Mouse (Mus musculus) liver, embryonic 13.5 days (tissue): Measurements from ENCODE around the gene Gpm6a. TPM values are rescaled to one million over a fixed set of nuclear protein-coding genes. Genes with fewer than 3 reads are reported as not detected.
"Not testable (repeated sequence)": the region's sequence is repeated elsewhere in the genome, so short reads cannot be mapped to it uniquely, and the experiment has no call there.

Experiments
- ATAC-seq: fragments of 200-750 bp; cut with Nextera tagmentation; 2 replicates; pipeline ENCODE4 v1.8.0; 2017; ENCODE audit warnings: low read depth, mild to moderate bottlenecking, moderate number of reproducible peaks, moderate library complexity
- DNase-seq: peaks from one replicate; pipeline ENCODE4 v3.0.0; 2022
- H3K27ac ChIP-seq: fragments of 300-500 bp; sonication (generic); 2 replicates; pipeline ENCODE4 v1.5.1; 2015; ENCODE audit warnings: moderate library complexity, mild to moderate bottlenecking, inconsistent platforms
- H3K27me3 ChIP-seq: fragments of 300-500 bp; sonication (generic); 2 replicates; pipeline ENCODE4 v1.6.1; 2015; ENCODE audit warnings: mild to moderate bottlenecking, inconsistent platforms
- H3K36me3 ChIP-seq: fragments of 300-500 bp; sonication (generic); 2 replicates; pipeline ENCODE4 v1.6.1; 2015; ENCODE audit warnings: mild to moderate bottlenecking, inconsistent platforms
- H3K4me1 ChIP-seq: fragments of 300-500 bp; sonication (generic); replicated peaks from 2 replicates; pipeline ENCODE4 v1.6.1; 2015; ENCODE audit warnings: inconsistent platforms
- H3K4me2 ChIP-seq: fragments of 300-500 bp; sonication (generic); 2 replicates; pipeline ENCODE4 v1.6.1; 2015; ENCODE audit warnings: inconsistent platforms, mild to moderate bottlenecking, moderate library complexity
- H3K4me3 ChIP-seq: fragments of 300-500 bp; sonication (generic); replicated peaks from 2 replicates; pipeline ENCODE4 v1.5.1; 2015; ENCODE audit warnings: mild to moderate bottlenecking, inconsistent platforms
- H3K9ac ChIP-seq: fragments of 300-500 bp; sonication (generic); 2 replicates; pipeline ENCODE4 v1.6.1; 2015; ENCODE audit warnings: mild to moderate bottlenecking, inconsistent platforms
- H3K9me3 ChIP-seq: fragments of 300-500 bp; sonication (generic); replicated peaks from 2 replicates; pipeline ENCODE4 v1.6.1; 2016; ENCODE audit warnings: inconsistent platforms
- WGBS: fragments of 180-500 bp; shearing (Covaris S2); methylation state at CpG from one replicate; pipeline ENCODE4 v1.1.7; 2015; ENCODE audit not compliant: insufficient replicate concordance; 5-methylcytosine and 5-hydroxymethylcytosine counted together
- polyA plus RNA-seq: library from polyadenylated mRNA; unstranded; fragments of >200 nt; fragmentation: Nextera tagmentation; extraction: Ambion mirVana; gene quantifications from 2 replicates; pipeline ENCODE4 v1.2.1, GENCODE M21; 2015

Gene Gpm6a
- polyA plus RNA-seq, 1 experiment from 2014 or later: 2.9 TPM

DNA sequence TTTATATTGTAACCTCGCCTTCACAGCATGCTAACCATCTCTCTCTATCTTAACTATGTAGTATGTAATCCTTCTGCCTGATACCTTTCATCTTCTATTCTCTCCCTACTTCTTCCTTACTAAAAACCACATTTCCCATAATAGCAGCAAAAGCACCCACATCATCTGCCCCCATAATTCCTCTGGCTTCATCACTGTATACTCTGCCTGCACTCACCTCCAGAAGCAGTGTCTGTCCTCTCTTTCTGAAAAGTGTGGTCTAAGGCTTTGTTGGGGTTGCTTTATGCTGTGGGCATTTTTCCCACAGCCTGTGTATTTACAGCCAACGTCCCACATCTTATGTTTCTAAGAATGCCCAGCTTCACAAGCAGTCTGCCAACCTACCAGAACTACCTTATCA is 57.6 kb downstream of the Gpm6a start:
- ATAC-seq: no peak
- Histone ChIP-seq H3K27me3 (no peaks in the 10 kb centered on the region), H3K9ac (no peak overlapping the region), H3K36me3 (no peaks in the 10 kb centered on the region), H3K4me3 (no peak overlapping the region), H3K4me2 (no peak overlapping the region), H3K4me1 (no peaks in the 10 kb centered on the region), H3K27ac (no peak overlapping the region), H3K9me3 (no peaks in the 10 kb centered on the region)
- DNase-seq: no peak
- WGBS: 35% methylated on average over 2 of the region's 2 CpGs

GRCm38 (mm10) chr8:55017071-55017470 is 62.4 kb downstream of the Gpm6a start:
- H3K4me2 ChIP-seq: no peak overlapping the region
- WGBS: 53% methylated on average over 1 of the region's 1 CpGs

GRCm38 (mm10) chr8:55025851-55026660 is 71.4 kb downstream of the Gpm6a start:
- Histone ChIP-seq H3K4me1 (no peaks in the 10 kb centered on the region), H3K36me3 (no peaks in the 10 kb centered on the region), H3K27ac (no peak overlapping the region), H3K4me3 (no peak overlapping the region), H3K4me2 (no peak overlapping the region), H3K9ac (no peak overlapping the region), H3K9me3 (no peaks in the 10 kb centered on the region), H3K27me3 (no peaks in the 10 kb centered on the region)
- no peak for ATAC-seq
- 52% methylated on average over 10 of the region's 10 CpGs for WGBS
- DNase-seq: no peak

More at GRCm38 (mm10) chr8:55017071-55017470, 62.4 kb downstream of the Gpm6a start:
- Histone ChIP-seq H3K9me3 (no peaks in the 10 kb centered on the region), H3K4me1 (no peaks in the 10 kb centered on the region), H3K4me3 (no peak overlapping the region), H3K27ac (no peak overlapping the region), H3K36me3 (no peaks in the 10 kb centered on the region), H3K9ac (no peak overlapping the region), H3K27me3 (no peaks in the 10 kb centered on the region)
- ATAC-seq: no peak
- DNase-seq: no peak

DNA sequence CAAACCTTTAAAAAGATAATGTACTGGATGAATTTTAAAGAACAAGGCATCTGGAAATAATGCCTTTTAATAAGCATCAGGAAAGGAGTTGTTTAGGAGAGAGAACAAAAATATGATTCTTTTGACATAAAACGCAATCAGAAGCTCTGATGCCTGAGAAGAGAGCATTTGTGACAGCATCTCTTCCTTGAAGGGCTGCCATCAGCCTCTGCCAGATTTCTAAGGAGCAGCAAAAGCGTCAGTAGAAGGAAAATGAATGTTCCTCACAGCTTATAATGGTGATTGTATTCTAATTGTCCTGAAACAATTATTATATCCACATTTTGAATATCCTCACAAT is 72.0 kb downstream of the Gpm6a start:
- 61% methylated on average over 2 of the region's 2 CpGs for WGBS
- H3K36me3 ChIP-seq: no peaks in the 10 kb centered on the region
- ATAC-seq: no peak
- DNase-seq: no peak
- H3K4me3 ChIP-seq: no peak overlapping the region
- H3K9ac ChIP-seq: no peak overlapping the region
- H3K4me1 ChIP-seq: no peaks in the 10 kb centered on the region
- no peaks in the 10 kb centered on the region for H3K9me3 ChIP-seq
- no peak overlapping the region for H3K27ac ChIP-seq
- no peak overlapping the region for H3K4me2 ChIP-seq
- H3K27me3 ChIP-seq: no peaks in the 10 kb centered on the region

DNA sequence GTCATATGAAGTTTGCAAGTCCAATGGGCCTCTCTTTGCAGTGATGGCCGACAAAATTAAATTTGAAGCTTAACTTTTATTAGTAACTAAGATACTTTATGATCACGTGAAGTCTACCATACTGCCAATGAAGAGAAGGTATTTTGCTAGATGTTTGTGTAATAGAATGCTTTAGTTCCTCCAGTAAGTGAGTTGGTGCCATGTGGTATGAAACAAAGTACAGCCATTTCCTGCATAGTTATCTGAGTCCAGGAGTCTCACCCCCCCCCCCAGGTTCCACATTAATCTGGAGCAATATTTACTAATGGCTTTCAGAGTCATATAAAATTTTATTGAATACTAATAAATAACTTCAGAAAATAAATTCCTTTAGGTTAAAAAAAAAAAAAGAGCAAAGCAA is 73.7 kb downstream of the Gpm6a start:
- WGBS: 69% methylated on average over 2 of the region's 2 CpGs
- no peak for ATAC-seq
- Histone ChIP-seq H3K9me3 (no peaks in the 10 kb centered on the region), H3K4me3 (no peak overlapping the region), H3K36me3 (no peaks in the 10 kb centered on the region), H3K4me1 (no peaks in the 10 kb centered on the region), H3K9ac (no peak overlapping the region), H3K27me3 (no peaks in the 10 kb centered on the region), H3K4me2 (no peak overlapping the region), H3K27ac (no peak overlapping the region)
- no peak for DNase-seq

DNA sequence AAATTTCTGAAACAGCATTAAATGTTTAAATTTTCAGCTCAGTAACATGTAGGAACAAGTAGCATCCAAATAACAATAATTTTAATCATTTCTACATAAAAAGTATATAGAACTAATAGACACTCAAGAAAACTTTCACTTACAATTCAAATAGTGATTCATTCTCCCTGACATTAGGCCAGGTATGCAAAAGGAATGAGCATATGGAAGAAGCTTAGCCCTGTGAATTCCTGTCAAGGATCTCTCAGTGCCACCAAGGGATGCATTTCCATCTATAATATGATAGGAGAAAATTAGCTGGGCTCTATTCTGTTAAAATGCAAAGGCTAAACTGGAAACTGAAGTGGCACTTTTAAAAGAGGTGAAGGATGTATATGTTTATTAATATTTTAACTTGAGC is 76.5 kb downstream of the Gpm6a start:
- no peaks in the 10 kb centered on the region for H3K9me3 ChIP-seq
- H3K27ac ChIP-seq: no peak overlapping the region
- DNase-seq (no peak), ATAC-seq (no peak)
- no peak overlapping the region for H3K9ac ChIP-seq
- no peak overlapping the region for H3K4me3 ChIP-seq
- H3K4me1 ChIP-seq: no peaks in the 10 kb centered on the region
- H3K36me3 ChIP-seq: no peaks in the 10 kb centered on the region
- H3K4me2 ChIP-seq: no peak overlapping the region
- H3K27me3 ChIP-seq: no peaks in the 10 kb centered on the region

- DNase-seq (no peak), ATAC-seq (no peak)
- WGBS: 10% methylated on average over 1 of the region's 1 CpGs
- Histone ChIP-seq H3K9ac (no peak overlapping the region), H3K9me3 (no peaks in the 10 kb centered on the region), H3K4me3 (no peak overlapping the region), H3K4me1 (no peaks in the 10 kb centered on the region), H3K27me3 (no peaks in the 10 kb centered on the region), H3K27ac (no peak overlapping the region), H3K4me2 (no peak overlapping the region), H3K36me3 (no peaks in the 10 kb centered on the region)
Observed at GRCm38 (mm10) chr8:55034309-55034708, 79.7 kb downstream of the Gpm6a start.

GRCm38 (mm10) chr8:55035416-55035815 is 80.8 kb downstream of the Gpm6a start:
- no peaks in the 10 kb centered on the region for H3K27me3 ChIP-seq
- ATAC-seq (no peak), DNase-seq (no peak)
- no peaks in the 10 kb centered on the region for H3K36me3 ChIP-seq
- H3K9ac ChIP-seq: no peak overlapping the region
- no peaks in the 10 kb centered on the region for H3K9me3 ChIP-seq
- H3K4me3 ChIP-seq: no peak overlapping the region
- H3K4me2 ChIP-seq: no peak overlapping the region
- no peaks in the 10 kb centered on the region for H3K4me1 ChIP-seq
- H3K27ac ChIP-seq: no peak overlapping the region

DNA sequence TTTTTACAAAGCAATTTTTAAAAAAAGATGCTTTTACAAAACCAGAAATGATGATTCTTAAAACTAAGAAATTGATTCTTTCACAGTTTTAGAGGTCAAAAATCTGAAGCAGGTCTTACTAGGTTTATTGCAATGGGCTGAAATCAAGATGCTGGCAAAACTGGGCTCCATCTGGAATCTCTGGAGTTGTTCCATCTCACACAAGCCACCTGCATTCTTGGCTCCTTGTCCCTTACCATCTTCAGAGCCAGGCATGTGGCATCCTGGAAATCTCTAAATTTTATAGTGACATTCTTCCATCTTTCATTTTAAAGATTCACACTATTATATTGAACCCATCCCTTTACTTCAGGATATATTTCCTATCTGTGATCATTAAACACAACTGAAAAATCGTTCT is 88.3 kb downstream of the Gpm6a start:
- Histone ChIP-seq H3K4me2 (no peak overlapping the region), H3K27me3 (no peaks in the 10 kb centered on the region), H3K4me3 (no peak overlapping the region), H3K4me1 (no peaks in the 10 kb centered on the region), H3K27ac (no peak overlapping the region), H3K9me3 (no peaks in the 10 kb centered on the region), H3K36me3 (no peaks in the 10 kb centered on the region), H3K9ac (no peak overlapping the region)
- 20% methylated on average over 1 of the region's 1 CpGs for WGBS
- DNase-seq: no peak
- no peak for ATAC-seq

DNA sequence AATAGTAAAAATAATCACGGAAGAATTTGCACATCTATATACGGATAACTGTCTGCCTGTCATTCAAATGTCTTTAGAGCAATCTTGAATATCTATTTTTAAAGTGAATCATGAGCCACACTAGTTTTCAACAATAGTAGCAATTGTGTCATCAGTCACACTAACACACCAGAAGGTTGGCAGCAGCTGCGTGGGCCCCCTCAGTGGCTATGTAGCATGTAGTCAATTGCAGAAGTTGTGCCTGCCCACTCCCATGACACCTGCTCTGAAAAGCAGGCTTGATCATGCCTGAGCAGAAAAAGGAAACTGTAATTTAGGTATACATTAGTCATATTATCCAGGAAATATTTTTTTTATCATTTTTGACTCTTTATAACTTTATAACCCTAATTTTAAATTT is 93.8 kb downstream of the Gpm6a start:
- no peaks in the 10 kb centered on the region for H3K36me3 ChIP-seq
- no peak overlapping the region for H3K9ac ChIP-seq
- no peaks in the 10 kb centered on the region for H3K4me1 ChIP-seq
- 60% methylated on average over 3 of the region's 3 CpGs for WGBS
- H3K27ac ChIP-seq: no peak overlapping the region
- H3K9me3 ChIP-seq: no peaks in the 10 kb centered on the region
- no peaks in the 10 kb centered on the region for H3K27me3 ChIP-seq
- ATAC-seq (no peak), DNase-seq (no peak)
- no peak overlapping the region for H3K4me3 ChIP-seq
- H3K4me2 ChIP-seq: no peak overlapping the region

- Histone ChIP-seq H3K4me2 (no peak overlapping the region), H3K27ac (no peak overlapping the region), H3K36me3 (no peaks in the 10 kb centered on the region), H3K4me1 (no peaks in the 10 kb centered on the region), H3K9ac (no peak overlapping the region), H3K4me3 (no peak overlapping the region), H3K9me3 (no peaks in the 10 kb centered on the region), H3K27me3 (no peaks in the 10 kb centered on the region)
- no peak for DNase-seq
- no peak for ATAC-seq
- 53% methylated on average over 4 of the region's 4 CpGs for WGBS
Observed at GRCm38 (mm10) chr8:55049979-55050378, 95.3 kb downstream of the Gpm6a start.

DNA sequence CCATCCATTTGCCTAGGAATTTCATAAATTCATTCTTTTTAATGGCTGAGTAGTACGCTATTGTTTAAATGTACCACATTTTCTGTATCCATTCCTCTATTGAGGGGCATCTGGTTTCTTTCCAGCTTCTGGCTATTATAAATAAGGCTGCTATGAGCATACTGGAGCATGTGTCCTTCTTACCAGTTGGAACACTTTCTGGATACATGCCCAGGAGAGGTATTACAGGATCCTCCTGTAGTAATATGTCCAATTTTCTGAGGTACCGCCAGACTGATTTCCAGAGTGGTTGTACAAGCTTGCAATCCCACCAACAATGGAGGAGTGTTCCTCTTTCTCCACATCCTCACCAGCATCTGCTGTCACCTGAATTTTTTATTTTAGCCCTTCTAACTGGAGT is 114.2 kb downstream of the Gpm6a start:
- ATAC-seq, H3K9me3 ChIP-seq, H3K4me3 ChIP-seq, H3K27ac ChIP-seq, H3K9ac ChIP-seq, H3K4me1 ChIP-seq, DNase-seq, H3K4me2 ChIP-seq, H3K27me3 ChIP-seq, H3K36me3 ChIP-seq: not testable (repeated sequence)
- WGBS: 73% methylated on average over 2 of the region's 2 CpGs
